Mouse (Mus musculus) embryonic facial prominence, embryonic 13.5 days (tissue): ENCODE data around the gene Rsph14. TPM values are rescaled to one million over a fixed set of nuclear protein-coding genes. Genes with fewer than 3 reads are reported as not detected.
A peak's percentile ranks its signal among the peaks of the same experiment; 100 is the strongest.

ENCODE experiments used
- ATAC-seq: fragments of 200-750 bp; cut with Nextera tagmentation; 2 replicates; pipeline ENCODE4 v1.8.0; 2017; ENCODE audit warnings: low read depth; ENCODE audit not compliant: insufficient number of reproducible peaks, insufficient read depth, low FRiP score, low TSS enrichment
- H3K27ac ChIP-seq: fragments of 300-500 bp; sonication (generic); 2 replicates; pipeline ENCODE4 v1.5.1; 2015; ENCODE audit warnings: moderate library complexity, mild to moderate bottlenecking, inconsistent platforms
- H3K27me3 ChIP-seq: fragments of 300-500 bp; sonication (generic); 2 replicates; pipeline ENCODE4 v1.6.1; 2015; ENCODE audit warnings: mild to moderate bottlenecking, inconsistent platforms
- H3K36me3 ChIP-seq: fragments of 300-500 bp; sonication (generic); 2 replicates; pipeline ENCODE4 v1.6.1; 2015; ENCODE audit warnings: mild to moderate bottlenecking, inconsistent platforms
- H3K4me1 ChIP-seq: fragments of 300-500 bp; sonication (generic); 2 replicates; pipeline ENCODE4 v1.6.1; 2015; ENCODE audit warnings: inconsistent platforms
- H3K4me2 ChIP-seq: fragments of 300-500 bp; sonication (generic); 2 replicates; pipeline ENCODE4 v1.6.1; 2015; ENCODE audit warnings: moderate library complexity, mild to moderate bottlenecking, inconsistent platforms
- H3K4me3 ChIP-seq: fragments of 300-500 bp; sonication (generic); 2 replicates; pipeline ENCODE4 v1.5.1; 2015; ENCODE audit warnings: mild to moderate bottlenecking, inconsistent platforms
- H3K9ac ChIP-seq: fragments of 300-500 bp; sonication (generic); 2 replicates; pipeline ENCODE4 v1.6.1; 2015; ENCODE audit warnings: mild to moderate bottlenecking, inconsistent platforms
- H3K9me3 ChIP-seq: fragments of 300-500 bp; sonication (generic); 2 replicates; pipeline ENCODE4 v1.6.1; 2016; ENCODE audit warnings: inconsistent platforms
- WGBS: fragments of 180-500 bp; shearing (Covaris S2); methylation state at CpG from one replicate; pipeline ENCODE4 v1.1.7; 2015; ENCODE audit warnings: mixed read lengths; 5-methylcytosine and 5-hydroxymethylcytosine counted together
- polyA plus RNA-seq: library from polyadenylated mRNA; unstranded; fragments of >200 nt; fragmentation: Nextera tagmentation; extraction: Ambion mirVana; gene quantifications from 2 replicates; pipeline ENCODE4 v1.2.1, GENCODE M21; 2015

Rsph14 gene
- polyA plus RNA-seq, 1 experiment from 2014 or later = not detected

DNA sequence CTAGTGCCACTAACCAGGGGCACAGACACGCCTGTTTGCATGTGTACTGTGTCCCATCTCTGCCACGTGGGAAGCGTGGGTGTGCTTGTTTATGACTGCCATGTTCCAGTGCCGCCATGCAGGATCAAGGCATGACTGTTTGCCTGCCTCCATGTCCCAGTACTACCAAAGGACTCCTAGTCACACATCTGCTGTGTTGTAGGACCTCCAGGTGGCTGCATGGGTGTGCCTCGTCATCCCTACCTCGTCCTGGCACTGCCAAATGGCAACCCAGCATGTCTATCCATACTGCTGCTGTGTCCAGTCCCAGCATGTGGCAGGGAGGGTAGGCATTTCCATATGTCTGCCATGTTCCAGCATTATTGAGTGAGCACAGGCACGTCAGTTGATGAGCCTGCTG, 104.1 kb downstream of the Rsph14 start:
- no peak overlapping the region for H3K27ac ChIP-seq
- ATAC-seq = no peak
- WGBS = 81% methylated on average over 7 of the region's 7 CpGs
- no peak overlapping the region for H3K4me2 ChIP-seq
- 0 out of 2 replicates have a peak, but pooled peaks cover 4% of the 10 kb centered on the region for H3K4me1 ChIP-seq
- H3K9me3 ChIP-seq = no peaks in the 10 kb centered on the region
- no peaks in the 10 kb centered on the region for H3K36me3 ChIP-seq
- H3K27me3 ChIP-seq = no peaks in the 10 kb centered on the region; the same call in 1 of the 2 replicates
- no peak overlapping the region for H3K9ac ChIP-seq
- H3K4me3 ChIP-seq = no peak overlapping the region

DNA sequence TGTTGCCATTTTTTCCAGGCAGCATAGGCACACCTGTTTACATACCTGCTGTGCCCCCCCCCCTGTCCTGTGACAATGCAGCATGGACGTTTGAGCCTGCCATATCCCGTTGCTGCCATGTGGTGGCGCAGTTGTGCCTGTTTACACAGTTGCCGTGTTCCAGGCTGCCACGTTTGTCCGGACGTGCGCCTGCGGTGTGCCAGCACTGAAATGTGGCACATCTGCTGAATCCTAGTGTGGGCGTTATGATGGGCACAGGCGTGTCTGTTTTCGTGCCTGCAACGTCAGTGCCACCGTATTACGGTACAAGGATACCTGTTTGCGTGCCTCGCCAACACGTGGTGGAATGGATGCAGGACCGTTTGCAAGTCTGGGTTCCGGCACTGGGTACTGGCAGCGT, 107.1 kb downstream of the Rsph14 start:
- no peak overlapping the region for H3K27ac ChIP-seq
- H3K4me2 ChIP-seq = peak overlapping the region; percentile 50
- peaks cover 6% of the 10 kb centered on the region; the same call in 1 of the 2 replicates for H3K27me3 ChIP-seq
- H3K36me3 ChIP-seq = no peaks in the 10 kb centered on the region
- ATAC-seq = no peak
- H3K9ac ChIP-seq = no peak overlapping the region
- no peaks in the 10 kb centered on the region for H3K9me3 ChIP-seq
- 15% methylated on average over 21 of the region's 21 CpGs for WGBS
- H3K4me1 ChIP-seq = 0 out of 2 replicates have a peak, but pooled peaks cover 4% of the 10 kb centered on the region
- 0 out of 2 replicates have a peak overlapping the region, but pooled peaks have one; percentile 3 for H3K4me3 ChIP-seq

DNA sequence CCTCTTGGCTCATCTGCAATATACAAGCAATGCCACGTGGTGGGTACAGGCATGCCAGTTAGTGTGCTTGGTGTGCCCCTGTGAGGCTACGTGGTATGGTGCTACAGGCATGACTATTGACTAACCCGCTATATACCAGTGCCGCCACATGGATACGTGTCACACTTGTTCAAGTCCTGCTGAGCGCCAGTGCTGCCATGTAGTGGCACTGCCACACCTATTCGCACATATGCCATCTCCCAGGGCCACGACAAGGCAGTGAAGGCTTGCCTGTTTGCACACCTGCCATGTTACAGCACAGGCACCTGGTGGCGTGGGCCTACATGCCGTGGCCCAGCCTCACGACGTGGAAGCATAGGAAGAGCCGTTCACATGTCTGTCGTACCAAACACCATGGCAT, 108.1 kb downstream of the Rsph14 start:
- Histone ChIP-seq H3K27me3 (peaks cover 6% of the 10 kb centered on the region; the same call in 1 of the 2 replicates), H3K4me1 (0 out of 2 replicates have a peak, but pooled peaks cover 4% of the 10 kb centered on the region), H3K27ac (no peak overlapping the region), H3K9ac (no peak overlapping the region), H3K4me2 (no peak overlapping the region), H3K9me3 (no peaks in the 10 kb centered on the region), H3K36me3 (no peaks in the 10 kb centered on the region), H3K4me3 (no peak overlapping the region)
- no peak for ATAC-seq
- WGBS = 90% methylated on average over 14 of the region's 14 CpGs

DNA sequence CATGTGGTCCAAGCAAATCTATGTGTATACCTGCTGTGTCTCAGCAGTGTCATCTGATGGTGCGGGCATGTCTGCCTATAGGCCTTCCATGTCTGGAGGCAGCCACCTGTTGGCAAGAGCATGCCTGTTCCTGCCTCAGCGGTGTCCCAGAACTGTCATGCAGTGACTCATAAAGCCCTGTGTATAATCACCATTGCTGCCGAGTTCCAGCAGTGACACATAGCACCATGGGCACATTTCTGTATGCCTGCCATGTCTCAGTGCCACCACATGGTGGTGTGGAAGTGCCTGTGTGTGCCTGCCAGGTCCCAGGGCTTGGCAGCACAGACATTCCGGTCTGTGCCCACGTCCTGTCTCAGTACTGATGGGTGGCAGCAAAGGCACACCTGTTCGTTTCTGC, 109.6 kb downstream of the Rsph14 start:
- no peak overlapping the region for H3K4me3 ChIP-seq
- H3K9ac ChIP-seq = no peak overlapping the region
- no peak overlapping the region for H3K4me2 ChIP-seq
- 55% methylated on average over 6 of the region's 6 CpGs for WGBS
- no peak for ATAC-seq
- no peak overlapping the region for H3K27ac ChIP-seq
- 0 out of 2 replicates have a peak, but pooled peaks cover 4% of the 10 kb centered on the region for H3K4me1 ChIP-seq
- no peaks in the 10 kb centered on the region for H3K9me3 ChIP-seq
- H3K36me3 ChIP-seq = no peaks in the 10 kb centered on the region
- H3K27me3 ChIP-seq = peaks cover 6% of the 10 kb centered on the region; the same call in 1 of the 2 replicates

DNA sequence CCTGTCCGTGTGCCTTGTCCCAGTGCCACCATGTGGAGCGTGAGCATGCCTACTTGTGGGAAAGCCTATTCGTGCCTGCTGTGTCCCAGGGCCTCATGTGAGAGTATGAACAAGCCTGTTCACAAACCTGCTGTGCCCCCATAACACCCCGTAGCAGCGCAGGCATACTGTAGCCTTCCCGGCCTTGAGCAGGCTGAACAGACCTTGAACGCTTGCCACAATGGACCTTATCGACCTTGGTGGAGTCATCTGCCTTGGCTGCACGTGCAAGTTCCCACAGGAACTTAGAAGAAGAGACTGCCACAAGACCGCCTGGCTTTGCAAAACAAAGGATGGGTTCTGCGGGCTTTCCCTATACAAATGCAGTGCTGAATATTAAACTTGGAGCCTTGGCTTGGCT, 110.8 kb downstream of the Rsph14 start:
- H3K27me3 ChIP-seq = peaks cover 6% of the 10 kb centered on the region; the same call in 1 of the 2 replicates
- H3K9me3 ChIP-seq = no peaks in the 10 kb centered on the region
- no peaks in the 10 kb centered on the region for H3K36me3 ChIP-seq
- no peak overlapping the region for H3K4me2 ChIP-seq
- WGBS = 83% methylated on average over 11 of the region's 11 CpGs
- H3K27ac ChIP-seq = no peak overlapping the region
- ATAC-seq = no peak
- H3K4me3 ChIP-seq = no peak overlapping the region
- H3K4me1 ChIP-seq = 0 out of 2 replicates have a peak, but pooled peaks cover 4% of the 10 kb centered on the region
- no peak overlapping the region for H3K9ac ChIP-seq

DNA sequence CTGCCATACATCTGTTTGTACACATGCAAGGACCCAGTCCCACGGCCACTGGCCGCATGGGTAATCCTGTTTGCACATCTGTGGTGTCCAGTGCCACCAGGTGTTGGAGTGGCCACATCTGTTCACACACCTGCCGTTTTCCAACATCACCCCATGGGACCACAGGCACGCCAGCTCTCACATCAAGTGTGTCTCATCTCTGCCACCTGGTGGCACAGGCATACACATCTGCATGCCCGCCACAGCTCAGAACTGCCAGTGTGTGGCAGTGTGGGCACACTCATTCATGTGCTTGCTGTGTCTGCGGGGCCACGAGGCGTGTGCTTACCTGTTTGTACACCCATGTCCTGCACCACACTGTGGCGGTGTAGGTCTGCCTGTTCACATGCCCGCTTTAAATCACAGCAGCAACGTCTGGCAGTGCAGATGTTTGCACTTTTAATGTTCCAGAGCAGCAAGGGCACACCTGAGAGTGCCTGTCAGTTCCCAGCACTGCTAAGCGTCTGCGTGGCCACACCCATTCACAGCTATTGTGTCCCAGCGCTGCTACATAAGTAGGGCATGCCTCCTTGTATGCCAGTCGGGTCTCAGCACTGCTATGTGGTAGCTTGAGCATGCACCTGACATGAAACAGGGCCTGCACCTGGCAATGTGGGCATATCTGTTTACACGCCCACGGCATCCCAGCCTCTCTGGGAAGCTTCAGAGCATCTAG, 111.4 kb downstream of the Rsph14 start:
- ATAC-seq = 0 out of 2 replicates have a peak, but pooled peaks have one; percentile 17
- H3K4me2 ChIP-seq = no peak overlapping the region
- peaks cover 6% of the 10 kb centered on the region; the same call in 1 of the 2 replicates for H3K27me3 ChIP-seq
- 45% methylated on average over 17 of the region's 17 CpGs for WGBS
- no peak overlapping the region for H3K27ac ChIP-seq
- no peak overlapping the region for H3K9ac ChIP-seq
- no peak overlapping the region for H3K4me3 ChIP-seq
- 0 out of 2 replicates have a peak, but pooled peaks cover 4% of the 10 kb centered on the region for H3K4me1 ChIP-seq
- H3K9me3 ChIP-seq = no peaks in the 10 kb centered on the region
- H3K36me3 ChIP-seq = no peaks in the 10 kb centered on the region

DNA sequence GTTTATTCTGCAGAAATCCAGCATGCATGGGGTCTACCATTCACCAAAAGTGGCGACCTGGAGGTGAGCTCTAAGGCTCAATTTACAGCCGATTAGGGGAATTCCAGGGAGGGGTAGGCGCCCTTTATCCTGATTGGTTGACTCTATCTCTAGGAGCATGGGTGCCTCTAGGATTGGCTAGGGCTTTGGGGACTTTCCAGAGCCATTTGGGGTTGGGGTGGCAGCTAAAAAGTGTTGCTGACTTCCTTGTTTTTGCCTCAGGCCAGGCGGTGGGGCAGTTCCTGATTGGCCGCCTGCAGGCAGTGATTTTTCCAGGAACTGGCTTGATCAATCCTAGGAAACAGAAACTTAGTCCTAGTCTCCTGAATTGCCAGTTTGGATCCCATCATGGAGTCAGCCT, 113.1 kb downstream of the Rsph14 start:
- 0 out of 2 replicates have a peak, but pooled peaks cover 6% of the 10 kb centered on the region for H3K27me3 ChIP-seq
- no peaks in the 10 kb centered on the region for H3K9me3 ChIP-seq
- H3K4me1 ChIP-seq = no peaks in the 10 kb centered on the region
- H3K4me3 ChIP-seq = no peak overlapping the region
- H3K27ac ChIP-seq = no peak overlapping the region
- no peak overlapping the region for H3K4me2 ChIP-seq
- no peak overlapping the region for H3K9ac ChIP-seq
- no peak for ATAC-seq
- H3K36me3 ChIP-seq = no peaks in the 10 kb centered on the region
- 34% methylated on average over 5 of the region's 5 CpGs for WGBS

DNA sequence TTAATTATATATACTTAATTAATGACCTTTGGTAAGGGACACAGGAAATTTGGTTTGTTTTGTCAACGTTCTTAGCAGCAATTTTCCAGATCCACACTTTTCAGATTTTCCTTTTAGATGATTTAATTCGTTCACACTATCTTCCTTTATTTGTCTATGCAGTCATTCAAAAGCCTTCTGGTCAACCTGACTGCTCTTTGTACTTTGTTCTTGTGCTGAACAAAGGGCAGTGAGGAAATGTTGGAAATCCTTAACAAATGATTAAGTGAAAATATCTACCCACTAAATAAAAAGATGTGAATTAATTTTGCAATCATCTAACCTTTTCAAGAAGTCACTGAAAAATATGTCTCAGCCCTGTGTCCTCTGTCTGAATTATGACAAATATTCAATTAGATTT, 124.0 kb downstream of the Rsph14 start:
- H3K27ac ChIP-seq = no peak overlapping the region
- WGBS = 68% methylated on average over 2 of the region's 2 CpGs
- no peaks in the 10 kb centered on the region for H3K27me3 ChIP-seq
- H3K9ac ChIP-seq = no peak overlapping the region
- H3K36me3 ChIP-seq = no peaks in the 10 kb centered on the region
- no peak overlapping the region for H3K4me3 ChIP-seq
- H3K4me1 ChIP-seq = no peaks in the 10 kb centered on the region
- H3K4me2 ChIP-seq = no peak overlapping the region
- no peaks in the 10 kb centered on the region for H3K9me3 ChIP-seq
- no peak for ATAC-seq

Other genes with a start within 250 kb of the Rsph14 start
- gene Gnaz, start 65.4 kb downstream of the Rsph14 start, polyA plus RNA-seq = 3.5 and 4.1 TPM in 2 replicates
- 11.7 and 12.4 TPM in 2 replicates for gene Rab36, start 4.5 kb upstream of the Rsph14 start, polyA plus RNA-seq
- 9.5 and 10.6 TPM in 2 replicates for gene Bcr, start 28.0 kb upstream of the Rsph14 start, polyA plus RNA-seq
- gene Specc1l, start 179.5 kb upstream of the Rsph14 start, polyA plus RNA-seq = 37.3 and 41.1 TPM in 2 replicates